In the genomic region with DNA sequence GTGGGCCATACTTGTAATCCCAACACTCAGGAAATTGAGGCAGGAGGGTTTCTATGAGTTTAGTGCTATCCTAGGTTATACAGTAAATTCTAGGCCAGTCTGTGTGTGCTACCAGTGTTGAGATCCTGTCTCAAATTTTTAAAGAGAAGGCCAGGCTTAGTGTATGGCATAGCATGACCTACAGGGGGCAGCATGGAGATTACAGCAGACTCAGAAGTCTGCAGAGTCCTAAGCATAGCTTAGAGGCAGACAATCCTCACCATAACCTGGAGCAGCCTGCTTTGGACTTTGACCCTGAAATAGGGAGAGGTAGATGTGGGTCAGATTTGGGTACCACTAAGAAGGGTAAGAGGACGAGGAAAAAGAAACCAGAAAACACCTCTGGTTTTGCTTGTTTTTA, we compare ENCODE assay signal across 13 mouse cellular contexts. TPM values are rescaled to one million over a fixed set of nuclear protein-coding genes. Genes with fewer than 3 reads are reported as not detected.
A peak's percentile ranks its signal among the peaks of the same experiment; 100 is the strongest.
DNase-seq lines count a peak whose midpoint lies in the region; ATAC-seq and TF ChIP-seq lines count a peak whose summit lies in the region.
"Had no signal": no experiment of that assay in that cellular context is flagged by ENCODE, and none has a peak within 500 bp of the region (broad histone marks: within the 10 kb centered on the region; RNA-seq: fewer than 3 reads in every experiment).

No protein-coding gene starts in this region.

- H3K9ac ChIP-seq in hindbrain, embryonic 11.5 days (ENCODE audit: low read depth, low read length), result no peak overlapping the region
- no peak overlapping the region for H3K9ac ChIP-seq in hindbrain, embryonic 16.5 days (ENCODE audit: low read depth, low read length)
- H3K9ac ChIP-seq: hindbrain, embryonic 12.5 days; lung, embryonic 15.5 days had no signal

- no peak for ATAC-seq in hindbrain, embryonic 11.5 days (ENCODE audit: low FRiP score)
- ATAC-seq in hindbrain, embryonic 16.5 days, result no peak

- H3K4me1 ChIP-seq in hindbrain, embryonic 11.5 days (replicated peaks; ENCODE audit: control insufficient read depth, insufficient read depth, low read length), result no peaks in the 10 kb centered on the region
- no peaks in the 10 kb centered on the region for H3K4me1 ChIP-seq in hindbrain, embryonic 16.5 days (ENCODE audit: control insufficient read depth, insufficient read depth, low read depth, low read length)
- no peaks in the 10 kb centered on the region for H3K4me1 ChIP-seq in thymus, adult 2 months (replicated peaks; ENCODE audit: control insufficient read depth, insufficient read depth, low read length)
- H3K4me1 ChIP-seq: hindbrain, embryonic 12.5 days; lung, embryonic 15.5 days had no signal

- no peak overlapping the region for H3K27ac ChIP-seq in hindbrain, embryonic 11.5 days (ENCODE audit: low read depth, low read length)
- H3K27ac ChIP-seq in hindbrain, embryonic 16.5 days (ENCODE audit: low read depth, low read length), result no peak overlapping the region
- H3K27ac ChIP-seq in thymus, adult 2 months (ENCODE audit: control insufficient read depth, insufficient read depth, low read length), result no peak overlapping the region
- H3K27ac ChIP-seq: hindbrain, embryonic 12.5 days; lung, embryonic 15.5 days had no signal

- no peak for TF ChIP-seq POLR2A in thymus, adult 2 months (IDR thresholded peaks at IDR 0.05; ENCODE audit: control insufficient read depth, extremely low read depth, insufficient read depth, low read length, poor library complexity)

- no peaks in the 10 kb centered on the region for H3K9me3 ChIP-seq in hindbrain, embryonic 11.5 days (ENCODE audit: control insufficient read depth, low read length)
- no peaks in the 10 kb centered on the region for H3K9me3 ChIP-seq in hindbrain, embryonic 16.5 days (ENCODE audit: control insufficient read depth, low read length)
- H3K9me3 ChIP-seq: hindbrain, embryonic 12.5 days; lung, embryonic 15.5 days had no signal

- H3K4me2 ChIP-seq in hindbrain, embryonic 11.5 days (replicated peaks; ENCODE audit: low read depth, low read length), result no peak overlapping the region
- H3K4me2 ChIP-seq in hindbrain, embryonic 16.5 days (ENCODE audit: low read length), result no peak overlapping the region
- H3K4me2 ChIP-seq: hindbrain, embryonic 12.5 days; lung, embryonic 15.5 days had no signal

- no peaks in the 10 kb centered on the region for H3K27me3 ChIP-seq in hindbrain, embryonic 11.5 days (ENCODE audit: control insufficient read depth, insufficient read depth, low read length)
- no peaks in the 10 kb centered on the region for H3K27me3 ChIP-seq in hindbrain, embryonic 16.5 days (replicated peaks; ENCODE audit: control insufficient read depth, insufficient read depth, low read length)
- no peaks in the 10 kb centered on the region for H3K27me3 ChIP-seq in thymus, adult 2 months (ENCODE audit: control insufficient read depth, insufficient read depth, low read length)
- H3K27me3 ChIP-seq: hindbrain, embryonic 12.5 days; lung, embryonic 15.5 days had no signal

- TF ChIP-seq CTCF in thymus, adult 2 months (IDR thresholded peaks at IDR 0.05; ENCODE audit: borderline replicate concordance, control insufficient read depth, extremely low read depth, insufficient read depth, low read length, poor library complexity), result no peak

- no peaks in the 10 kb centered on the region for H3K36me3 ChIP-seq in hindbrain, embryonic 11.5 days (ENCODE audit: control insufficient read depth, insufficient read depth, low read length)
- H3K36me3 ChIP-seq in hindbrain, embryonic 16.5 days (ENCODE audit: control insufficient read depth, insufficient read depth, low read length), result no peaks in the 10 kb centered on the region
- H3K36me3 ChIP-seq in thymus, adult 2 months (ENCODE audit: control insufficient read depth, insufficient read depth, low read length), result no peaks in the 10 kb centered on the region
- H3K36me3 ChIP-seq: hindbrain, embryonic 12.5 days; lung, embryonic 15.5 days had no signal

- H3K4me3 ChIP-seq in hindbrain, embryonic 11.5 days (ENCODE audit: low read depth, low read length), result no peak overlapping the region
- H3K4me3 ChIP-seq in hindbrain, embryonic 16.5 days (ENCODE audit: low read length), result no peak overlapping the region
- H3K4me3 ChIP-seq in thymus, adult 2 months (ENCODE audit: control insufficient read depth, insufficient read depth, low read length), result no peak overlapping the region
- H3K4me3 ChIP-seq: hindbrain, embryonic 12.5 days; lung, embryonic 15.5 days; myocyte had no signal

- peak; percentile 18 for DNase-seq in hindbrain, embryonic 11.5 days (ENCODE audit: low spot score)
- DNase-seq in thymus, adult 2 months, result peak; percentile 24
- no peak for DNase-seq in thymus, adult 18-20 months
- DNase-seq in induced T-regulatory cell, adult 2 months (ENCODE audit: low read depth), result peak; percentile 37
- DNase-seq in thymus, postnatal 4 days, result peak; percentile 64
- no peak for DNase-seq in urinary bladder, postnatal 10 days (ENCODE audit: low spot score)
- no peak for DNase-seq in frontal cortex, postnatal 36 days (ENCODE audit: low spot score in 2 of 2)
- DNase-seq: gastrocnemius, postnatal 10 days; right cerebral cortex, postnatal 25 days had no signal

- 79% methylated on average over 1 of the region's 1 CpGs for WGBS in hindbrain, embryonic 11.5 days
- WGBS in hindbrain, embryonic 16.5 days, result 85% methylated on average over 1 of the region's 1 CpGs
- WGBS in thymus, adult 2 months, result 86% methylated on average over 1 of the region's 1 CpGs

RNA-seq across cellular contexts. Expression of gene Tmem92, which starts 8.7 kb away (rescaled TPM):
- polyA plus RNA-seq in hindbrain, embryonic 11.5 days (2014; fragmentation: Nextera tagmentation; extraction: Ambion mirVana), result not detected in 2 replicates
- polyA plus RNA-seq in hindbrain, embryonic 16.5 days (2015; fragmentation: Nextera tagmentation; extraction: Ambion mirVana), result not detected in 2 replicates
- 0.32 and 0.42 TPM in 2 replicates for polyA plus RNA-seq in thymus, adult 2 months (2012; rRNA removed)
- polyA plus RNA-seq: hindbrain, embryonic 12.5 days; lung, embryonic 15.5 days; myocyte had no signal

RNA-seq across cellular contexts. Expression of gene Cdc34b, which starts 32.3 kb away (rescaled TPM):
- 0.17 and 0.19 TPM in 2 replicates for polyA plus RNA-seq in hindbrain, embryonic 11.5 days (2014; fragmentation: Nextera tagmentation; extraction: Ambion mirVana)
- polyA plus RNA-seq in hindbrain, embryonic 16.5 days (2015; fragmentation: Nextera tagmentation; extraction: Ambion mirVana), result 0.26 TPM in 1 of 2 replicates, not detected in the other
- polyA plus RNA-seq in thymus, adult 2 months (2012; rRNA removed), result not detected in 2 replicates

Comparison
In these comparisons a context has a peak if more than half of its experiments do, and no peak if none do; other contexts are left out.
1. DNase-seq: peak in hindbrain, embryonic 11.5 days (single experiment), thymus, adult 2 months (single experiment), induced T-regulatory cell, adult 2 months (single experiment) and thymus, postnatal 4 days (single experiment); none in thymus, adult 18-20 months (0 of 2), urinary bladder, postnatal 10 days (single experiment) and frontal cortex, postnatal 36 days (0 of 2).